Mouse (Mus musculus) embryonic facial prominence, embryonic 10.5 days (tissue): ENCODE data around the gene Dram1. TPM values are rescaled to one million over a fixed set of nuclear protein-coding genes. Genes with fewer than 3 reads are reported as not detected.

Experiments
- DNase-seq: peaks from one replicate; pipeline ENCODE4 v3.0.0-alpha.2; 2017; ENCODE audit warnings: low spot score
- H3K27ac ChIP-seq: fragments of 300-500 bp; sonication (generic); replicated peaks from 2 replicates; pipeline ENCODE4 v1.5.1; 2016; ENCODE audit warnings: mild to moderate bottlenecking
- H3K27me3 ChIP-seq: fragments of 300-500 bp; sonication (generic); replicated peaks from 2 replicates; pipeline ENCODE4 v1.6.1; 2016; ENCODE audit warnings: low read depth, mild to moderate bottlenecking; ENCODE audit not compliant: poor library complexity, severe bottlenecking
- H3K36me3 ChIP-seq: fragments of 300-500 bp; sonication (generic); replicated peaks from 2 replicates; pipeline ENCODE4 v1.6.1; 2016; ENCODE audit warnings: mild to moderate bottlenecking, moderate library complexity
- H3K4me1 ChIP-seq: fragments of 300-500 bp; sonication (generic); 2 replicates; pipeline ENCODE4 v1.6.1; 2016
- H3K4me3 ChIP-seq: fragments of 300-500 bp; sonication (generic); 2 replicates; pipeline ENCODE4 v1.5.1; 2016; ENCODE audit warnings: mild to moderate bottlenecking, moderate library complexity
- H3K9me3 ChIP-seq: fragments of 300-500 bp; sonication (generic); 2 replicates; pipeline ENCODE4 v1.6.1; 2016; ENCODE audit warnings: mild to moderate bottlenecking
- WGBS: fragments of 180-500 bp; shearing (Covaris S2); methylation state at CpG from one replicate; pipeline ENCODE4 v1.1.7; 2016; 5-methylcytosine and 5-hydroxymethylcytosine counted together
- polyA plus RNA-seq: library from polyadenylated mRNA; unstranded; fragments of >200 nt; fragmentation: Nextera tagmentation; extraction: Ambion mirVana; gene quantifications from 2 replicates; pipeline ENCODE4 v1.2.1, GENCODE M21; 2016

Dram1 gene
- polyA plus RNA-seq, 1 experiment from 2014 or later: 0.29 TPM

DNA sequence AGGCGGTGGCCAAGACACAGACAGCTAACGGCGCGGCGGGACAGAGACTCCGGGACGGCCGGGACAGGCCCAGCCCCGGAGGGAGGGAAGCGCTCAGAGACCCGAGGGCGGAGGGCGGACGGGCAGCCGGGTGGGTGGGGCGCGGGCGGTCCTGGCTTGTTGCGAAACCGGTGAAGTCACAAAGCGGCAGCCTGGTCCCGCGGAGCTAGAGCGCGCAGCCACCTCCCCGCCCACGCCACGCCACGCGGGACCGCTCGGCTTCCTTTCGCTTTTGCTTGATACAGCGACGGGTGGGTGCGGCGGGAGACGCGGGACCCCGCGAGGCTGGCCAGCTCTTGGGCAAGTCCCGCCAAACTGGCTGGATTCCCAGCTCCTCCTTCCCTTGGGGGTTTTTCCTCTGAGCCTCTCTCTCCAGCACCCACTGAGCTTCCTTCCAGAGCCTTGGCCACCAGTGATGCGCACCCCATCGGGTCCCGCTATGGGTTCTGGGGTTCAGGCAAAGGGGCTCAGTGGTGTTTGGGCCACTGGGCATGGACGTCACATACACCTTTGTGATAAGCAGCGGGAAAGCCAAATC lies 21.8 kb downstream of the Dram1 start:
- H3K27ac ChIP-seq: peak overlapping the region; percentile 71
- WGBS: 3% methylated on average over 47 of the region's 47 CpGs
- peak; percentile 69 for DNase-seq
- peak overlapping the region; percentile 69 for H3K4me3 ChIP-seq
- peaks cover 11% of the 10 kb centered on the region for H3K4me1 ChIP-seq
- H3K36me3 ChIP-seq: no peaks in the 10 kb centered on the region
- H3K9me3 ChIP-seq: peaks cover 3% of the 10 kb centered on the region; the same call in 1 of the 2 replicates
- peaks cover 38% of the 10 kb centered on the region for H3K27me3 ChIP-seq

GRCm38 (mm10) chr10:88356114-88356982 lies 22.5 kb downstream of the Dram1 start:
- Histone ChIP-seq H3K27ac (peak overlapping the region; percentile 71), H3K4me3 (peak overlapping the region; percentile 69), H3K27me3 (peaks cover 38% of the 10 kb centered on the region), H3K4me1 (peaks cover 11% of the 10 kb centered on the region), H3K9me3 (peaks cover 3% of the 10 kb centered on the region; the same call in 1 of the 2 replicates), H3K36me3 (no peaks in the 10 kb centered on the region)
- no peak for DNase-seq
- WGBS: 8% methylated on average over 21 of the region's 21 CpGs

DNA sequence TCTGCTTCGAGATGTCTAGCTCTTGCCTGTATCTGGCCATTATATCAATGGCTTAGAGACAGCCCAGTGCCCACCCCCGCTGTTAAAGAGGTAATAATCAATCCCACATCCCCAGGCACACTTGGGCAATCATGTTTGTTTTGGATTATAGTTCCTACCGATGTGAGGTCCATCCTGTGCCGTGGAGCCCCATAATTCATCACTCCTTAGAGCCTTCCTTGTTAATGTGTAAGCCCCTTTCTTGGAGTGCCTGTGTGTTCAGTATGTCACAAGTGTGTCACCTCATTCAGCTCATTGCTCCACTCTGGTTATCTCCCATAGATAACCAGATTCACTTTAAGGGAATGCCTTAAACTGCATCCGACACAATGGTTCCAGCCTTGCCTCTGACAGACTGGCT lies 24.3 kb downstream of the Dram1 start:
- DNase-seq: no peak
- Histone ChIP-seq H3K36me3 (no peaks in the 10 kb centered on the region), H3K4me3 (no peak overlapping the region), H3K27ac (no peak overlapping the region), H3K4me1 (peaks cover 14% of the 10 kb centered on the region), H3K27me3 (peaks cover 38% of the 10 kb centered on the region), H3K9me3 (peaks cover 3% of the 10 kb centered on the region; the same call in 1 of the 2 replicates)
- 83% methylated on average over 5 of the region's 5 CpGs for WGBS

GRCm38 (mm10) chr10:88352549-88352948 lies 26.3 kb downstream of the Dram1 start:
- Histone ChIP-seq H3K4me1 (peaks cover 16% of the 10 kb centered on the region), H3K4me3 (no peak overlapping the region), H3K36me3 (no peaks in the 10 kb centered on the region), H3K27me3 (peaks cover 27% of the 10 kb centered on the region), H3K9me3 (no peaks in the 10 kb centered on the region), H3K27ac (no peak overlapping the region)
- 87% methylated on average over 2 of the region's 2 CpGs for WGBS
- no peak for DNase-seq

- Histone ChIP-seq H3K27ac (no peak overlapping the region), H3K9me3 (no peaks in the 10 kb centered on the region), H3K36me3 (no peaks in the 10 kb centered on the region), H3K27me3 (peaks cover 17% of the 10 kb centered on the region), H3K4me3 (no peak overlapping the region), H3K4me1 (peaks cover 9% of the 10 kb centered on the region)
- no peak for DNase-seq
- 70% methylated on average over 5 of the region's 5 CpGs for WGBS
Observed at GRCm38 (mm10) chr10:88351411-88352103, 27.3 kb downstream of the Dram1 start.

- Histone ChIP-seq H3K4me3 (no peak overlapping the region), H3K27ac (no peak overlapping the region), H3K4me1 (peaks cover 5% of the 10 kb centered on the region; the same call in 1 of the 2 replicates), H3K9me3 (no peaks in the 10 kb centered on the region), H3K27me3 (peaks cover 8% of the 10 kb centered on the region), H3K36me3 (no peaks in the 10 kb centered on the region)
- no peak for DNase-seq
- 60% methylated on average over 2 of the region's 2 CpGs for WGBS
Observed at GRCm38 (mm10) chr10:88350687-88351086, 28.2 kb downstream of the Dram1 start.

DNA sequence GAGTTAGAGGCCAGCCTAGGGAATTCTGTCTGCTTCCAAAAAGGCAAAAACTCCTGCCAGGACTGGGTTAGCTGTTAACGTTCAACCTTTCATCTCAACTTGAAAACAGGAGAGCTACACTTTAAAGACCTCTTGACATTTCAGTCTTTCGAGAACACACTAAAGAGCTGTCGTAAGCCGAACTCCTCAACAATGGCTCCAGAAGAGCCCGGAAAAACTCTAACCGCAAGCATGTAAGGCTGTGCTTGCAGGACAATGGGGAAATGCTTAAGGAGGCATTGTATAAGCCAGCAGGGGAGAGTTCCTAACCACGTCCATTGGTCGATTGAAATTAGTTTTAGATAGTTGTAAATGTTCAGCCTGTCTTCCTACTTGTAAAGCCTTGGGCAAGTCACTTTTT lies 29.1 kb downstream of the Dram1 start:
- no peak overlapping the region for H3K4me3 ChIP-seq
- H3K9me3 ChIP-seq: no peaks in the 10 kb centered on the region
- H3K27me3 ChIP-seq: no peaks in the 10 kb centered on the region
- no peak overlapping the region for H3K27ac ChIP-seq
- H3K4me1 ChIP-seq: peaks cover 5% of the 10 kb centered on the region; the same call in 1 of the 2 replicates
- no peak for DNase-seq
- no peaks in the 10 kb centered on the region for H3K36me3 ChIP-seq
- WGBS: 29% methylated on average over 8 of the region's 8 CpGs

DNA sequence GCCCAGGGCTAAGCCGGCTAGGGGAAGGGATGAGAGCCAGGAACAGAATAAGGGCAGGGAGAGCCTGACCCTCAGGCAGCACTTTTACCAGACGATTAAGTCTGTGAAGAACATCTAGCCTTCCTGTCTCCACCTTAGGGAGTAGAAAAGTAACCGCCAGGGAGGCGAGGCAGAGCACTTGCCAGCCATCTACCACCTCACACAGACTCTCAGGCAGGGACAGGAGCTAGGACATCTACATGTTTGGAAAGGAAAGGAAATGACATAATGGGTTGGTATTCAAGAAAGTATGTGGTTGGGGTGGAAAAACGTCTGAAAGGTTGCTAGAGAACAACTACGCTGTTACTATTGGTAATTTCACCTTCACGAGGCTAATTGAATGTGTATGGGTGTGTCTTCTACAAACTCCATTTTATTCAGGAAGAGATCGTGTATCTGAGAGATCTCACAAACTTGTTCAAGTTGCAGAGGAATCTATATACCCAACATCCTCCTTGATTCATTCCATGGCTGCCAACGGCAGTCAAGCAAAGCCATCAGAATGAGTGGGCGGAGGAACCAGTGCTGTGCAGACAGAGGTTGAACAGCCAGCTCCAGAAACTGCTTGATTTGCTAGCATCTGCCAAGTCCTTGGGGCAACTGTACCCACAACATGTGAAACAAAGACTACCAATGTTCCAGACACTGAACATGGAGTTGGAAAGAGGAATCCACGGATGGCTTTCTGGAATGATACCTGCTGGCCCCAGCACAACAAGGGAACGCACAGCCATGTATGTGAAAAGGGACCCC lies 32.2 kb downstream of the Dram1 start:
- H3K27ac ChIP-seq: no peak overlapping the region
- no peaks in the 10 kb centered on the region for H3K36me3 ChIP-seq
- no peaks in the 10 kb centered on the region for H3K9me3 ChIP-seq
- no peak overlapping the region for H3K4me3 ChIP-seq
- H3K4me1 ChIP-seq: peaks cover 5% of the 10 kb centered on the region; the same call in 1 of the 2 replicates
- no peaks in the 10 kb centered on the region for H3K27me3 ChIP-seq
- no peak for DNase-seq
- WGBS: 78% methylated on average over 12 of the region's 12 CpGs

- Histone ChIP-seq H3K4me1 (peaks cover 5% of the 10 kb centered on the region; the same call in 1 of the 2 replicates), H3K9me3 (no peaks in the 10 kb centered on the region), H3K27ac (no peak overlapping the region), H3K27me3 (no peaks in the 10 kb centered on the region), H3K4me3 (no peak overlapping the region), H3K36me3 (no peaks in the 10 kb centered on the region)
- 68% methylated on average over 11 of the region's 11 CpGs for WGBS
- DNase-seq: no peak
Observed at GRCm38 (mm10) chr10:88345899-88346401, 32.9 kb downstream of the Dram1 start.

- Histone ChIP-seq H3K4me3 (no peak overlapping the region), H3K36me3 (no peaks in the 10 kb centered on the region), H3K27ac (no peak overlapping the region), H3K4me1 (no peaks in the 10 kb centered on the region), H3K9me3 (no peaks in the 10 kb centered on the region), H3K27me3 (no peaks in the 10 kb centered on the region)
- DNase-seq: no peak
- 90% methylated on average over 6 of the region's 6 CpGs for WGBS
Observed at GRCm38 (mm10) chr10:88341368-88341767, 37.5 kb downstream of the Dram1 start.

- H3K4me1 ChIP-seq: no peaks in the 10 kb centered on the region
- H3K4me3 ChIP-seq: no peak overlapping the region
- WGBS: 88% methylated on average over 9 of the region's 9 CpGs
- H3K27ac ChIP-seq: no peak overlapping the region
- no peaks in the 10 kb centered on the region for H3K27me3 ChIP-seq
- DNase-seq: no peak
- no peaks in the 10 kb centered on the region for H3K9me3 ChIP-seq
- no peaks in the 10 kb centered on the region for H3K36me3 ChIP-seq
Observed at GRCm38 (mm10) chr10:88340660-88341059, 38.2 kb downstream of the Dram1 start.

DNA sequence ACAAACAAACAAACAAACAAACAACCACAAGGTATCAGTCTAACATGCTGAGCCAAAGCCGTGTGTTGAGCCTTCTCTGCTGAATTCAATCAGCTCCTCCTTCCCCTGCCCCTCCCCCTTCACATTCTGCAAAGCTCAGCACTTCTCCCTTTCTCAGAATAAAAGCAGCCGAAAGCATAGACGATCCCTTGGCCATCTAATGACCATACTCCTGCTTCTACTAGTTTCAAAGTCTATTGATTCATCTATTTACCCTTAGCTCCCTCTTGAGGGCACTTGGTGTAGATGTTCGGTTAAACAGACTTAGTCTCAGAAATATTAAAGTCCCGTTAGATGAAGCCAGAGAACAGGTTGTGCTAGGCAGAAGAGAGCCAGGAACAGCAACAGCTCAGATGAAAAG lies 48.2 kb downstream of the Dram1 start:
- Histone ChIP-seq H3K9me3 (no peaks in the 10 kb centered on the region), H3K27me3 (no peaks in the 10 kb centered on the region), H3K27ac (no peak overlapping the region), H3K4me1 (no peaks in the 10 kb centered on the region), H3K4me3 (no peak overlapping the region), H3K36me3 (no peaks in the 10 kb centered on the region)
- DNase-seq: no peak
- WGBS: 34% methylated on average over 5 of the region's 5 CpGs
